Mouse (Mus musculus) heart, postnatal 36 days (tissue): ENCODE measurements around the gene Ints1. TPM values are rescaled to one million over a fixed set of nuclear protein-coding genes. Genes with fewer than 3 reads are reported as not detected.

Experiments
- DNase-seq, 2 experiments: peaks; one replicate each; pipeline ENCODE4 v3.0.0; 2021 to 2022
- intact Hi-C: fragments of 180-260 bp; cut with DNase I; formaldehyde crosslinking; loops from one replicate; pipeline ENCODE4 v1.15.1; 2025
- total RNA-seq, 2 experiments: library from RNA; stranded (reverse); gene quantifications; 2 replicates each; pipeline ENCODE4 v1.2.3; 2021

Ints1 gene
- total RNA-seq, 2 experiments from 2014 or later = 40.4 to 42.7 TPM

- intact Hi-C loops = loop anchor here (2.0 kb wide), 1 partner anchor 23 kb away; no protein-coding TSS in a partner anchor
Measured at GRCm38 (mm10) chr5:139801880-139802279, 26.4 kb upstream of the Ints1 start.

DNA sequence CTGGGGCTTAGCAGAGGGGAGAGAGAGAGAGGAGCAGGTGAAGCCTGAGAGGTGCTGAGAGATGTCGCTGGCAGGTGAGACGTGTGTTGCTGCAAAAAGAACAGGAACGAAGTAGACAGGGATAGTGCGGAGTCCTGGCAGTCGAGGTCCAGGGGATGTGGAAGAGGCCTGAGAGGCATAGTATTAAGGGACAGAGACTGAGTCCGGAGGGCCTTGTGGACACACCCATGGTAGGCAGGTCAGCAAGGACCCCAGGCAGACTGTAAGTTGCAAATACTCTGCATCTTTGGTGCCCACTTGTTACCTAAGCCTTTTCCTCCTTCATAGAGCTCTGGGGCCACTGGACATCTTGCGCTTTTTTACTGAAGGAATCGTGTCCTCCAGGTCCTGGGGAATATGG lies 25.8 kb upstream of the Ints1 start:
- intact Hi-C loops = no loop called here
- DNase-seq = no peak

More at GRCm38 (mm10) chr5:139801880-139802279, 26.4 kb upstream of the Ints1 start:
- DNase-seq = no peak

GRCm38 (mm10) chr5:139799801-139800590 lies 24.5 kb upstream of the Ints1 start:
- intact Hi-C loops = loop anchor here (10.0 kb wide), 1 partner anchor 395 kb away; the partner anchor contains the start of gene C130050O18Rik
- DNase-seq = no peak

GRCm38 (mm10) chr5:139799041-139799440 lies 23.6 kb upstream of the Ints1 start:
- intact Hi-C loops = loop anchor here (10.0 kb wide), 1 partner anchor 394 kb away; the partner anchor contains the start of gene C130050O18Rik
- no peak for DNase-seq

DNA sequence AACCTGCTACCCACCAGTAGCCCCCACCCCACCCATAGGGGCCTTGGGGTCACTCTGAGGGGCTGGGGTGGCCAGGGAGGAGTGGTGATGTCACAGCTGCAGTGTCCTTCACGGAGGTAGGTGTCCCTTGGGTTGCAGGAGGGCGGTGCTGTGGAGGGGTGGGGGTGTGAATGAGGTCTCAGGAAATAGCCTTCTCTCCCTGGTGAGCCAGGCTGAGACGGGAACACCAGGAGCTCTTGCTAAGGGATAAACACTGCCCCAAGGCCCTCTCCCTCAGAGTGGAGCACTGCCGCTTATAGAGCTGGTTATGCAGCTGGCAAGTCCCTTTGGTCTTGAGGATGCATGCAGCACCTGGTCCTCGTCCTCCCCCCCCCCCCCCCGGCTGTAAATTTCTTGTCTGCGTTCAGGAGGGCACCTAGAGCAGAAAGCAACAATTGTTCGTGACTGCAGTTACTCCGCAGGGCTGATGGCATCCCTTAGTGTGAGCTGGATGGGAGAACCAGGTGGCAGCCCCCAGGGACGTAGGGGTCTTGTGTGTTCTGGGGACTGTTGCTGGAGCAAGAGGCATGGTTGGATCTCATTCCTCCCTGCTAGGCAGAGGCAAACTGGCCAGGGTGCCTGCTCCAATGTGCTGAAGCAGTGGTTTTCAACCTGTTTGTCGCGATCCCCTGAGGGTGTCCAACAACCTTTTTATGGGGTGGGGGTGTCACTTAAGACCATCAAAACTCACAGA lies 22.9 kb upstream of the Ints1 start:
- intact Hi-C loops = loop anchor here (10.0 kb wide), 1 partner anchor 394 kb away; the partner anchor contains the start of gene C130050O18Rik
- DNase-seq = no peak

DNA sequence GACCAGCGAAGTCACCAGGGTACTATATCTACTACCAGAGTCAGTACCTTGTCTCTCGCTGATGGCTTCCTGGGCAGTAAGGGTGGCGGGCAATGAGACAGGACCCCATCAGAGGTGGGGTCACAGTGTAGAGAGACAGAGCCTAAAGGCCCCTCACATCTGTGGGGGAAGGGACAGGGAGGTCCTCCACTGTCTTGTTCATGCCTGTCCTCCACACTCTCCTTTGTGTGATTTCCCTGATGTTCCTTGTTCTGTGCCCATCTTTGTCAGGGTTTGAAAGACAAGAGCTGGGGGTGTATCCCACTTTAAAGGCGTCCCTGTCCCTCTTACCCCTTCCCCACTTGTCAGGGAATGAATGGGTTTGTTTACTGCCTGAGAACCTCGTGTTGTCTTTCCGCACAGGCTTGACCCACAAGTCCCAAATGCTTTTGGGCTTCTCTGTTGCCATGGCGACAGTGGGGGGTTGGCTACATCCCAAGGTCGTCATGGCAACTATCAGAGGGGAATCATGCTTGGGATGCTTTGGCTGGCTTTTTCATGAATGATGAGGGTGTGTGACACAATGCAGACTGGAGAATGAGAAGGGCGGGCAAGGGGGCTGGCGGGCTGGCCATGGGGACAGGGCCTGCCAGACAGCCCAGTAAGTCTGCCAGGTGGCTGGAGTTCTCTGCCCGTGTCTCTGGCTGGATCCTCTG lies 22.1 kb upstream of the Ints1 start:
- DNase-seq = peak; percentile 92 to 93
- intact Hi-C loops = loop anchor here (10.0 kb wide), 1 partner anchor 393 kb away; the partner anchor contains the start of gene C130050O18Rik

DNA sequence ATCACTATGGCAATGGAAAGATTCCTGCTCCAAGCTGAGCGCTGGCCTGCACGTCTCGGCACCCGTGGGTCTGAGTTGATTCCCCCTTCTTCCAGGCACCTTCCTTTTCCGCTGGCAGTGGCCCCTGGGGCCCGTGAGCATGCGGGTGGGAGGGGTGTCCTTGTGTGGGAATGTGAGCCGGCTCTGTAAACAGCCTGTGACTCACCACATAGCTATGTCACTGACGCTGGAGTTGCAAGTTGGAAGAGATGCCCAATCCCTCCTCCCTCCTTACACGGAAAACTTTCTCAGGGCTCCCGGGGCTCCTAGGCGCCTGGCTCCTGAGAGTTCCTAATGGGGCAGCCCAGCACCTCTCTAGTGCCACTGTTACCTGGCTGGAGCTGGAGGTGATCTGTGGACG lies 21.4 kb upstream of the Ints1 start:
- DNase-seq = peak; percentile 86 to 90
- intact Hi-C loops = loop anchor here (10.0 kb wide), 1 partner anchor 392 kb away; the partner anchor contains the start of gene C130050O18Rik

DNA sequence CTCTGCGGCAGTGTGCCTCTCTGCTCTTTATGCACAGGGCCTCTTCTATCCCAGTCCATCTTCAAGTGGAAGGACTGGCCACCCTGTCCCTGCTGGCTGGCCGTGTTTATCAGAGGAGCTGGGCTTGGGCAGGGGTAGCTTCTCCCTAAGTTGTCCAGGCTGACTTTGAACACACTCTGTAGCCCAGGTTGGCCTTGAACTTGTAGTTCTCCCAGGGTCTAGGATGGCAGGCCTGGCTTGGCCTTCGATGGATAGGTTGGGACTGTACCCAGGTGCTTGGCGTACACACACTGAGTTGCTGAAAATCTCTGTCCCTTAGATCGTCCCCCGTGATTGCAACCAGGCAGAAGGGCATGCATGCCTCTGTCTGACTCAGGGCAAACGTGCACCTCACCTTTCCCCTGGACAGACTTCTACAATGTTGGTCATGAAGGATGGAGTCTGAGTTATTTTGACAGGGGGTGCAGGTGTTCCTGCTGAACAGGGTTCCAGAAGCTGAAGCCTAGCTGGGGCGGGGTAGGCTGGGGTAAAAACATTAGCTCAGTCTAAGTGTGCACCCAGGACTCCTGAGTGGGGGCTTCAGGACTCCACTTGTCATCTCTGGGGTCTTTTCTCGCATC lies 20.6 kb upstream of the Ints1 start:
- intact Hi-C loops = loop anchor here (10.0 kb wide), 1 partner anchor 391 kb away; the partner anchor contains the start of gene C130050O18Rik
- peak in 1 of 2 experiments; percentile 37 for DNase-seq

DNA sequence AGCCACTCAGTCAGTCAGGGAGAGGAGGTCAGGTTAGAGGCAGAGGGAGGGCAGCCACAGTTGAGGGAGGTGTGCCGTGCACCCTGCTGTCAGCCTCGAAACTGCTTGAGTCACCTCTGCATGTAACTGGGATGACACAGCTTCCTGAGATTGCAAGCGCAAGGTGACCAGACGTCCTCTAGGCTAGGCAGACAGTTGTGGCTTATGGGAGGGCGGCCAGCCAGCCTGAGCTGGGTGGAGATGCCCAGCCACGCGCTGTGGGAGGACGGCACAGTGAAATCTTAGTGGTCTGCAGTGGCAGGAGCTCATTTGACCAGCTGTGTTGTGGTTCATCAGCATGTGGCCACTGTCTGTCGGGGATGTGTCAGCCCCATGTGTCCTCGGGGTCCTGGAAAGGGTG lies 19.5 kb upstream of the Ints1 start:
- DNase-seq = peak; percentile 54 to 68
- intact Hi-C loops = loop anchor here (10.0 kb wide), 1 partner anchor 390 kb away; the partner anchor contains the start of gene C130050O18Rik

- DNase-seq = peak in 1 of 2 experiments; percentile 33
- intact Hi-C loops = loop anchor here (10.0 kb wide), 1 partner anchor 389 kb away; the partner anchor contains the start of gene C130050O18Rik
Measured at GRCm38 (mm10) chr5:139794137-139794536, 18.7 kb upstream of the Ints1 start.

- intact Hi-C loops = loop anchor here (10.0 kb wide), 1 partner anchor 389 kb away; the partner anchor contains the start of gene C130050O18Rik
- peak; percentile 58 to 71 for DNase-seq
Measured at GRCm38 (mm10) chr5:139793338-139794089, 18.0 kb upstream of the Ints1 start.

DNA sequence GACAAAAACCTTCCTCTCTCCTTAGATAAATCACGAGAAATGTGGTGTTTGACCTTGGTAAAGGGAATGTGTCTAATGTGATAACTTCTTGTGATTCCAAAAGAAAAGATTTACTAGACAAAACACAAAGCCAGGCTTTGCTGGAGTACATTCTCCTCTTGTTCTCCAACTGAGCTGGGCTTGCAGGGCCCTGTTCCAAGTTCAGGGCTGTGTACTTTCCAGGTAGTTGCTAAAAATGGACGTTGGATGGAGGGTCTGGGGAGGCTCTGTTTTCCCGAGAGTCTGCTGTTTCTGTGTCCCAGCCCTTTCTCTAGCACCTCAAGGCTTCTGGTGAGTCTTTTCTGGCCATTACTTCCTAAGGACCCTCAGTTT lies 17.5 kb upstream of the Ints1 start:
- DNase-seq = peak in 1 of 2 experiments; percentile 46
- intact Hi-C loops = loop anchor here (10.0 kb wide), 1 partner anchor 388 kb away; the partner anchor contains the start of gene C130050O18Rik

DNA sequence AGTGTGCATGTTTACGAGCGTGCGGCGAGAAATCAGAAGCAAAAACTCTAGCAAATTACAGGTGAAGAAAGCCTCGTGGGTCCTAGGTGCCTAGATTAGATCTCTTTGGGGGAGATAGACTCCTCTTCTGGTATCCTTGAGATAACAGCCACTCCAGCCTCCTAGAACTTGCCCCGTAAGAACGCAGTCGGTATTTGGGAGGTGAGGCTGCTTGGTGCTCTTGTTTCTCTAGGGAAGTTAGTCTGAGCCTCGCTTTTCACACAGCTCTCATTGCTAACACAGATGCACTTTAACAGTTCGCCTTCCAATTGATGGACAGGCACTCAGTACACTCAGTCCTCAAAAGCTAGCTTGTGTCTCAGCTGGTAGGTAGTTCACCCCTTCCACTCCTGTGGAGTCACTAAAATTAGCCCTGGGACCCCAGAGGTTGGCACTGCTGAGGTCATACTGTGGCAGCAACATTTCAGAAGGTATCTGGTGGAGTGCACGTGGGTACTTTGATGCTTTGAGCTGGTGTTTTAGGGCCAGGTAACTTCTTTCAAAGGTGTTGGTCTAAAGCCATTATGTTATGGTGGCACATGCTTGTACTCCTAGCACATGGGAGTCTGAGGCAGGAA lies 16.8 kb upstream of the Ints1 start:
- DNase-seq = peak in 1 of 2 experiments; percentile 35
- intact Hi-C loops = loop anchor here (10.0 kb wide), 1 partner anchor 387 kb away; the partner anchor contains the start of gene C130050O18Rik

GRCm38 (mm10) chr5:139791227-139792158 lies 16.0 kb upstream of the Ints1 start, which contains the start of gene Mafk:
Gene Mafk, plus strand, starts transcription at chr5:139791513.
- DNase-seq = peak; percentile 99
- intact Hi-C loops = loop anchor here (10.0 kb wide), 1 partner anchor 387 kb away; the partner anchor contains the start of gene C130050O18Rik

DNA sequence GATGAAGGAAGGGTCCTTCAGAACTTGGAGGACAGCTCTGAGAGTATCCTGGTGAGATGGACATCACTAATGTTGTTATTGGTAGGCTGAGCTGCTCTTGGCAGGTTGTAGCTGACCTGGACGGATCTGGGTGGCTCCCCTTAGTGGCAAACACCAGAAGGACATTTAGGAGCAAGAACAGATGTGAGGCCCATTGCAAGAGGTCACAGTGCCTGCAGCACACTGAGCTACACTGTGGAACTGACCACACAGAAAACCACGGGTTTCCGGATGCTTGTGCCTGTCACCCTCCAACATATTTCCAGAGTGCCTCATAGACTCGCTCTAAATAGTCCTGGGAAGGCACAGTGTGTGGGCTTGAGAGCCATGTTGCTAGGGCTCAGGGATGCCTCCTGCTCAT lies 14.0 kb upstream of the Ints1 start:
- intact Hi-C loops = no loop called here
- no peak for DNase-seq

DNA sequence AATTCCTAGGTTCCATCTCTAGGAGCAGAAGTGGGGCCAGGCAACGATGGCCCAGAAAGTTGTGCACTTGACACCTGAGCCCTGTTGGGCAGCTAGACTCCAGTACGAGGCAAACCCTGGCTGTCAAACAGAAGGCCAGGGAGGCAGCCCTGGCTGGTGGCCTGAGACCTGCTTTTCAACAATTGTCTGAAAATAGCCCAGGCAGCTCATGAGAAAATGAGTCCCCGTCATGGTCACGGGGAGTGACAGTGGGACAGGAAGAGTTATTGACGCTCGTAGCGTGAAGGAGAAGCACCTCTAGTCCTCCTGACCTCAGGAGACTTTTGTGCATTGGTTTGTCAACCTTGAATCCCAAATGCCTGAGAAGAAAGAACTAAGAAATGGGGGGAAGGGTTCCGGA lies 5.9 kb upstream of the Ints1 start:
- DNase-seq = peak in 1 of 2 experiments; percentile 40
- intact Hi-C loops = no loop called here

DNA sequence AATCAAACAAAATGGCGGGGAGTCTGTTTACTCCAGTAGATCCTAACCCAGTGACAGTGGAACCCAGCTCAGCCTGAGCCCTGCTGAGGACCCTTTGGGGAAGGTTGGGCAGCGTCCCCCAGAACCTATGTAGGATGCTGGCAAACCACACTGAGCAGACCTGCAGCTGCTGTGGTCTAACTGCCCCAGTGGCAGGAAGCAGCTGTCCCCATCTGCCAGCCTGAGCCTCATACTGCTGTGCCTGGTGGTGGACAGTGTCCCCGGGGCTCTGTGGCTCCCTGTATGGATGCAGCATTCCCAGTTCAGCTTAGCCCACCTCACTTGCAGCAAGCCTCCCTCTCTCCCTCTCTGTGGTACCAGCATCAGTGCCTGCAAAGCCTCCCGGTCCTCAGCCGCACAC lies 1.5 kb upstream of the Ints1 start:
- intact Hi-C loops = loop anchor here (2.0 kb wide), 1 partner anchor 40 kb away; no protein-coding TSS in a partner anchor
- no peak for DNase-seq
